Mouse (Mus musculus): Measurements from ENCODE around the gene Nsun4.
A peak's percentile ranks its signal among the peaks of the same experiment; 100 is the strongest.

Nsun4 gene

DNA sequence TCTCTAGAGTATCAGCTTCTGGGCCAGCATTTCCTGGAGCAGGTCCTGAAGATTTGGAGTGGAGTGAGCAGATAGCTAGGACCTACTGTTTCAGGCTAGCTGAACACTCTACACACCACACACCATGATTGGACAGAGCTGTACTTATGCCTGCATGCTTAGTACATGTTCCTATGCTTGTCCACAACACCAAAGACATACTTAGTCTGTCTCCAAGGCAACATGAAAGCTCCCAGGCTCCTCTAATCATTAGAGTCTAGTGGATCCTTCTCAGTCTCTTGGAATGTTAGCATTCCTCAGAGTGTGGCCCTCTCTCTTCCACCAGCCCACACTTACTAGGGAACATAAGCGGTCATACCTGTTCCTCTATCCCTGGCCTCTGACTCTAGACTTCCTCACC is 66.2 kb downstream of the Nsun4 start:
- DNase-seq (ENCODE audit: low spot score), result no peak

DNA sequence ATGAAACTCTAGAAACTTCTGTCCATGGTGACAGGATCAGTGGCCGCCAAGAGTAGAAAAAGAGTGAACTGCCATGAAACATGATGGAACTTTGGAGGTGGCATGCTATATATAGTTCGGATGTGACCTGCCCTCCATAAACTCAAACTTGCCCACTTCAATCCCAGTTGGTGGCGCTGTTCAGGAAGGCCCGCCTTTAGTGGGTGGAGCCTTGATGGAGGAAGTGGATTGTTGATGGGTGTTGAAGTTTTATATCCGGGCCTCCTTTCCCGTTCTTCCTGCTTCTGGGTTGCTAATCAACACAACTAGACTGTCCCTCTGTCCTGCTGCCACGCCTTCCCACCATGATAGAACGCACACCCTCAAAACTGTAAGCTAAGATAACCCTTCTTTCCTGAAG is 68.7 kb downstream of the Nsun4 start:
- DNase-seq (ENCODE audit: low spot score), result peak; percentile 13

DNA sequence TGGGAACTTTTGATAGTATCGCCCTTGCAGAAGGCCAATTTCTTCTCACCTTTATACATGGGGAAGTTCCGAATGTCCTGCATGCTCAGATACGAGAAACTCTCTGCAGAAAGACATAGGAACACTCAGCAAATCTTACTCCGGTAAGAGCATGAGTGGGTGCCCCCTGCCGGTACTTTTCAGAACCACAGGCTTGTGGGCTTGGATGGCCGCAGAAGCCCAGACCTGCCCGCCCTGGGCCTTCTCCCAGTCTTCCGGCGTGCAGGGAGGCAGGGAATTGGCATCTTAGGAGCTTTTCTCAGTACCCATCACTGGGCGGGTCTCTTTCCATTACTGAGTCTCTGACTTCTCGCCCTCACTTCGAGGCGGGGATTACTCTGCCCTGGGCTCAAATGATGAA is 69.6 kb downstream of the Nsun4 start:
- DNase-seq (ENCODE audit: low spot score), result peak; percentile 57
